Mouse (Mus musculus) heart, adult 2 months (tissue): ENCODE measurements at regions not wholly inside any gene's neighbourhood (a gene's known extent, or its start where the extent isn't known, plus 50 kb on each side); places are given as distances from the start of the nearest gene placed in this dataset.

ENCODE experiments used
- DNase-seq, 2 experiments: peaks; one replicate each; pipeline ENCODE4 v3.0.0; 2021
- H3K27ac ChIP-seq: fragments of 200-600 bp; 2 replicates; pipeline ENCODE4 v1.8.1; 2022
- H3K27me3 ChIP-seq: fragments of 200-500 bp; 2 replicates; pipeline ENCODE4 v1.6.1; 2012; ENCODE audit warnings: mild to moderate bottlenecking, low read length, inconsistent platforms, mixed read lengths; ENCODE audit not compliant: control insufficient read depth, insufficient read depth
- H3K36me3 ChIP-seq: fragments of 200-500 bp; 2 replicates; pipeline ENCODE4 v1.6.1; 2012; ENCODE audit warnings: low read length, inconsistent platforms; ENCODE audit not compliant: control insufficient read depth, insufficient read depth
- H3K4me1 ChIP-seq: fragments of 200-500 bp; 2 replicates; pipeline ENCODE4 v1.6.1; 2011; ENCODE audit warnings: low read length; ENCODE audit not compliant: control insufficient read depth, insufficient read depth
- H3K4me3 ChIP-seq: fragments of 200-600 bp; 2 replicates; pipeline ENCODE4 v1.8.1; 2022
- H3K79me2 ChIP-seq: fragments of 200-500 bp; replicated peaks from 2 replicates; pipeline ENCODE4 v1.6.1; 2012; ENCODE audit warnings: mild to moderate bottlenecking, inconsistent platforms, low read length, moderate library complexity, mixed read lengths; ENCODE audit not compliant: control insufficient read depth, insufficient read depth
- H3K9ac ChIP-seq: fragments of 200-500 bp; 2 replicates; pipeline ENCODE4 v1.6.1; 2012; ENCODE audit warnings: low read depth, mild to moderate bottlenecking, control low read depth, inconsistent platforms, low read length, mixed read lengths
- CTCF ChIP-seq: fragments of 200-600 bp; IDR thresholded peaks from 2 replicates; pipeline ENCODE4 v1.8.1; 2022; ENCODE audit warnings: antibody characterized with exemption, mild to moderate bottlenecking, moderate library complexity
- EP300 ChIP-seq: fragments of 200-500 bp; IDR thresholded peaks from 2 replicates; pipeline ENCODE4 v1.6.1; 2011; ENCODE audit warnings: low read depth, low read length, control low read depth; ENCODE audit not compliant: insufficient read depth
- POLR2A ChIP-seq: fragments of 200-500 bp; IDR thresholded peaks from 2 replicates; pipeline ENCODE4 v1.6.1; 2011; ENCODE audit warnings: mild to moderate bottlenecking, low read depth, low read length, control low read depth; ENCODE audit not compliant: insufficient read depth
- WGBS: fragments of 180-500 bp; shearing (Covaris S2); methylation state at CpG from one replicate; pipeline ENCODE4 v1.1.7; 2018; 5-methylcytosine and 5-hydroxymethylcytosine counted together
- intact Hi-C: fragments of 180-260 bp; cut with DNase I; formaldehyde crosslinking; loops from one replicate; pipeline ENCODE4 v1.15.1; 2025

DNA sequence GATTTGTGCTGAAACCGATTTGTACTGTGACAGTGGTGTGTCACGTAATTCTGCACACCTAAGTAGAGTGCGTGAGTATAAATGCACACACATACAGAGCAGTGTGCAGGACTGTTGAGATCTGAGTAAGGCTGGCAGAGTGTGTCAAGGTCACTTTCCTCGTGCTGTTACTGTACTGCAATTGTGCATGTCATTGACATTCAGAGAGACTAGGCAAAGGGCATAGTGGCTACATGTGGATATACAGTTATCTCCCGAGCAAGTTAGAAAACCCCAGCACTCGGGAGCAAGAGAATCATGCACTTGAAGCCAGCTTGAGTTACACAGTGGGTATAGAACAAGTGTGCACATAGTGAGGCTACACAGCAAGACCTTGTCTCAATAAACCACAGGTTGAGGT, 110.5 kb upstream of the Magi3 start:
- intact Hi-C loops: no loop called here
- H3K27ac ChIP-seq: no peak overlapping the region
- no peaks in the 10 kb centered on the region for H3K36me3 ChIP-seq
- H3K79me2 ChIP-seq: no peaks in the 10 kb centered on the region
- no peak overlapping the region for H3K4me3 ChIP-seq
- H3K27me3 ChIP-seq: no peaks in the 10 kb centered on the region
- TF ChIP-seq EP300 (no peak), CTCF (no peak), POLR2A (no peak)
- H3K9ac ChIP-seq: no peak overlapping the region
- no peaks in the 10 kb centered on the region; the same call in 1 of the 2 replicates for H3K4me1 ChIP-seq
- 73% methylated on average over 6 of the region's 6 CpGs for WGBS
- DNase-seq: no peak

DNA sequence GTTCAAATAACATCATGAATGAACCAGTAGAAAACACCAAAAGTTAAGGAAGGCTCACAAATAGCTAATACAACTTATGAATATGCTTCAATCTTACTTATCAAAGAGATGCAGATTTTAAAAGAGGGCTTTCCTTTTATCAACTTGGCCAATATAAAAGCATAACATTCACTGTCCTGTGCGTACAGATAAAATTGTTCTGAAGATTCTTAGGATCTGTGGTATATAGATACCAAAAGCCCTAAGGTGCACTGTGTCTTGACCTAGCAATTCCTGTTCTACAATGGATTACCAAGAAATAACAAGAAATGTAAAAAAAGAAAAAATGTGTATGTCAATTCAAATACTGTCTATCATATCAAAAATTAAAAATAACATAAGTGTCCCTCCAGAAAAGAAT, 107.7 kb upstream of the Magi3 start:
- H3K36me3 ChIP-seq: no peaks in the 10 kb centered on the region; the same call in 1 of the 2 replicates
- intact Hi-C loops: no loop called here
- no peaks in the 10 kb centered on the region for H3K27me3 ChIP-seq
- no peaks in the 10 kb centered on the region for H3K79me2 ChIP-seq
- H3K4me3 ChIP-seq: no peak overlapping the region
- no peak for TF ChIP-seq EP300
- no peak for TF ChIP-seq POLR2A
- TF ChIP-seq CTCF: no peak
- no peaks in the 10 kb centered on the region; the same call in 1 of the 2 replicates for H3K4me1 ChIP-seq
- H3K27ac ChIP-seq: no peak overlapping the region
- H3K9ac ChIP-seq: no peak overlapping the region
- WGBS: 87% methylated on average over 1 of the region's 1 CpGs
- no peak for DNase-seq

DNA sequence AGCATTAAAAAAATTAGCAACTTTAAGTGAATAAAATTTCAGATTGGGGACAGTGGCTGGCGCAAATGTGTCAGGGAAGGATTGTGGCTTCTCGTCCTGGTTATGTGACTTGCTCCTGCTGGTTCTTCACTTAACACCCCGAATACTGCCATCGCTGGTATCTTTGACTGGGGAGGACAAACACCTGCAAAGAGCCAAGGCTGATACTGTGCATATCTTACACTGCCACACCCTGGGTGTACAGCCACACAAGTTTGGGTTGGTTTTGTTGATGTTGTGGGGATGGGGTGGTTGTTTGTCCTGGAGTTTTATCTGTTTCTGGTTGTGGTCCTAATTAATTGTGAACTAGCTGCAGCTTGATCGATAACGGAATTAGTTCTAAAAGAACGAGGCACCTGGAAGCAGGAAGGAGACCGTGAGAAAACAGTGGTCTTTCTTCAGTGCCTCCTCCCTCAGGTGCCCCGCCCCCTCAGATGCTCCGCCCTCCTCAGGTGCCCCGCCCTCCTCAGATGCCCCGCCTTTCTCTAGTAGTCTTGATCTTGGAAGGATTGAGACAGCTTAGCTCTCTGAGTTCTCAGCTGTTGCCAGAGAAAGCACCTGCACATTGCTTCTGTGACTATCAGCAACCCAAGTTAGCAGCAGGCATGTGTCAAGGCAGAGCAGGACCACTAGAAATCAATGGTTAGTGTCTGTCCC, 107.0 kb upstream of the Magi3 start:
- no peak overlapping the region for H3K9ac ChIP-seq
- H3K27ac ChIP-seq: no peak overlapping the region
- H3K36me3 ChIP-seq: no peaks in the 10 kb centered on the region; the same call in 1 of the 2 replicates
- WGBS: 80% methylated on average over 12 of the region's 12 CpGs
- intact Hi-C loops: no loop called here
- H3K4me3 ChIP-seq: no peak overlapping the region
- no peaks in the 10 kb centered on the region for H3K79me2 ChIP-seq
- DNase-seq: no peak
- no peaks in the 10 kb centered on the region; the same call in 1 of the 2 replicates for H3K4me1 ChIP-seq
- no peak for TF ChIP-seq CTCF
- no peak for TF ChIP-seq EP300
- H3K27me3 ChIP-seq: no peaks in the 10 kb centered on the region

DNA sequence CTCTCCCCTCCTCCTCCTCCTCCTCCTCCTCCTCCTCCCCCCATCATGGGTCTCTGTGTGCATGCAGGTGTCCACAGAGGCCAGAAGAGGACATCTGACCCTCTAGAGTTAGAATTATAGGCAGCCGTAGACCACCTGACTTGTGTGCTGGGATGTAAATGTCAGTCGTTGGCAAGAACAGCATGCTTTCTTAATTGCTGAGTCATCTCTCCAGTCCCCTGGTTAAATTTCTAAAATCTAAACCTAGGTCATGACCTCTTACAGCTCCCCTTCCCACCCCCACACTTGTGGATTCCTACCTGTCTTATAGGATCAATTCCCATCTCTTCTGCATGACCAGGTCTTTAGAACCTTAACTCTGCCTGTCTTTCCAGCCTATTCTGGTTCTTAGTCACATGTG, 102.4 kb upstream of the Magi3 start:
- Histone ChIP-seq H3K27ac (no peak overlapping the region), H3K36me3 (peaks cover 4% of the 10 kb centered on the region; the same call in 1 of the 2 replicates), H3K4me1 (peaks cover 3% of the 10 kb centered on the region), H3K79me2 (no peaks in the 10 kb centered on the region), H3K9ac (no peak overlapping the region), H3K27me3 (no peaks in the 10 kb centered on the region), H3K4me3 (no peak overlapping the region)
- whole genome bisulfite sequencing: 70% methylated on average over 2 of the region's 2 CpGs
- DNase-seq: no peak
- intact Hi-C loops: no loop called here
- no peak for TF ChIP-seq EP300

DNA sequence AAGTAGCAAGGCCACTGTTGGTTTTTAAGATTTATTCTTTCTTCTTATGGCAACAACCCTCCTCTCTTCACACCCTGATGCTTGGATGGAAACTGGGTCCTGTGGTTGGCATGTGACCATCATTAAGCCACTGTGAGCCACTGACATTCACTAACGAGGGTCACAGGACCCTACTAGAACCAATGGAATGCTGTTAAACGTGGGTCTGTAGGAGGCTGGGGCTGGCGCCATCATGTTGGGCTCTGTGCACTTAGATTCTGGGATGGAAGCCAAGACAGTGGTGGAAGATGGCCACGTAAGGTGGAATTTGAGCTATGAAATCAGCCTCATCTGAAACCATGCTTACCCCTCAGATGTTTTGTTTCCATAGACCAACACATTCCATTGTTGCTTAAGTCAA, 100.2 kb upstream of the Magi3 start:
- H3K4me3 ChIP-seq: no peak overlapping the region
- H3K36me3 ChIP-seq: peaks cover 4% of the 10 kb centered on the region; the same call in 1 of the 2 replicates
- H3K27me3 ChIP-seq: no peaks in the 10 kb centered on the region
- intact Hi-C loops: loop anchor here (2.0 kb wide), 1 partner anchor 52 kb away; no protein-coding TSS in a partner anchor
- no peak overlapping the region for H3K9ac ChIP-seq
- H3K4me1 ChIP-seq: peaks cover 8% of the 10 kb centered on the region
- 36% methylated on average over 4 of the region's 4 CpGs for WGBS
- H3K27ac ChIP-seq: peak overlapping the region; percentile 71
- TF ChIP-seq POLR2A (no peak), CTCF (no peak), EP300 (no peak)
- no peaks in the 10 kb centered on the region for H3K79me2 ChIP-seq
- peak; percentile 28 to 55 for DNase-seq

DNA sequence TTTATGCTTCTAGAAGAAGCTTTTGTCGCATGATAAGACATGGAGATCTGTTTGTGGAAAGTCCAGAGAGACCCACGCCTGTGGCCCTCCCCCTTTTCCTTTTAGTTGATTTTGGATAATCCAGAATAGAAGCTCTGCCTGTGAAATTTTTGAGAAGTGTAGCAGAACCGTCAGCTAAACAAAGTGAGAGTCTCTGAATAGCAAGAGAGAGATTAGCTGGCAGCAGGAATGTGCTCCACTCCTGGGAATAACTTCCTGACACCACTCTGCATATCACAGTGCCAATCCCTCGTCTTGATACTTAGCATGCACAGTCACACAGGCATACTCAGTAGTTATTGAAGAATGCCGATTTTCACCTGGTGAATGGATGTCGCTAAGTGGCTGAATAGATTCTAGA, 99.2 kb upstream of the Magi3 start:
- peak overlapping the region; percentile 71 for H3K27ac ChIP-seq
- H3K79me2 ChIP-seq: no peaks in the 10 kb centered on the region
- peaks cover 8% of the 10 kb centered on the region for H3K4me1 ChIP-seq
- TF ChIP-seq EP300: no peak
- no peak for TF ChIP-seq POLR2A
- TF ChIP-seq CTCF: no peak
- no peaks in the 10 kb centered on the region for H3K27me3 ChIP-seq
- intact Hi-C loops: loop anchor here (1.0 to 5.0 kb wide), 2 partner anchors 101 to 123 kb away; no protein-coding TSS in a partner anchor
- peak overlapping the region; percentile 22; the same call in 1 of the 2 replicates for H3K4me3 ChIP-seq
- peaks cover 4% of the 10 kb centered on the region; the same call in 1 of the 2 replicates for H3K36me3 ChIP-seq
- H3K9ac ChIP-seq: no peak overlapping the region; the same call in 1 of the 2 replicates
- DNase-seq: peak in 1 of 2 experiments; percentile 35
- WGBS: 22% methylated on average over 6 of the region's 6 CpGs
